Mouse (Mus musculus): ENCODE results near the gene 2410137M14Rik.

Gene 2410137M14Rik

GRCm38 (mm10) chr17:36981221-36981813, at the start of gene 2410137M14Rik:
Gene 2410137M14Rik (minus strand): TSS chr17:36981237.
- ChIA-PET CTCF (interaction anchor here in 2 of 4 experiments (0.8 to 2.1 kb wide), 5 partner anchors 9 to 157 kb away, joined by 3 to 7 read pairs (median 3); no protein-coding TSS in a partner anchor), POLR2A (interaction anchor here (0.5 to 10.9 kb wide), 66 partner anchors 8 to 209 kb away, joined by 3 to 469 read pairs (median 9); partner anchors contain the start of genes Gabbr1 (in 4 of the 4), H2-M5 (in 3 of the 4), Trim26 (in 2 of the 4) and Zfp57 (in 2 of the 4))

- CTCF ChIA-PET: interaction anchor here in 3 of 4 experiments (0.5 to 1.6 kb wide), 6 partner anchors 21 to 51 kb away, joined by 3 to 6 read pairs (median 4); no protein-coding TSS in a partner anchor
- POLR2A ChIA-PET: interaction anchor here (0.5 to 6.8 kb wide), 74 partner anchors 8 to 1943 kb away, joined by 3 to 252 read pairs (median 6); partner anchors contain the start of genes Gabbr1 (in 4 of the 4), H2-M5 (in 3 of the 4), 2410137M14Rik (in 2 of the 4) and Ppp1r11 (in 2 of the 4)
These were observed 48.1 kb upstream of the 2410137M14Rik start for GRCm38 (mm10) chr17:37029162-37029561.

GRCm38 (mm10) chr17:37028683-37029120, 47.7 kb upstream of the 2410137M14Rik start:
- CTCF ChIA-PET: interaction anchor here in 3 of 4 experiments (0.5 to 1.6 kb wide), 7 partner anchors 21 to 1032 kb away, joined by 3 to 13 read pairs (median 4); no protein-coding TSS in a partner anchor
- POLR2A ChIA-PET: interaction anchor here (0.5 to 6.8 kb wide), 75 partner anchors 9 to 1942 kb away, joined by 3 to 252 read pairs (median 7); partner anchors contain the start of genes Gabbr1 (in 4 of the 4), H2-M5 (in 3 of the 4), 2410137M14Rik (in 2 of the 4) and Zfp57 (in 2 of the 4)

- CTCF ChIA-PET: interaction anchor here in 3 of 4 experiments (0.8 to 1.6 kb wide), 5 partner anchors 22 to 1032 kb away, joined by 3 to 13 read pairs (median 5); no protein-coding TSS in a partner anchor
- POLR2A ChIA-PET: interaction anchor here (0.6 to 6.8 kb wide), 66 partner anchors 9 to 185 kb away, joined by 3 to 252 read pairs (median 7); partner anchors contain the start of genes Gabbr1 (in 4 of the 4), 2410137M14Rik (in 2 of the 4), H2-M5 (in 2 of the 4) and Ppp1r11 (in 1 of the 4)
These were observed 47.2 kb upstream of the 2410137M14Rik start for GRCm38 (mm10) chr17:37028212-37028611.

DNA sequence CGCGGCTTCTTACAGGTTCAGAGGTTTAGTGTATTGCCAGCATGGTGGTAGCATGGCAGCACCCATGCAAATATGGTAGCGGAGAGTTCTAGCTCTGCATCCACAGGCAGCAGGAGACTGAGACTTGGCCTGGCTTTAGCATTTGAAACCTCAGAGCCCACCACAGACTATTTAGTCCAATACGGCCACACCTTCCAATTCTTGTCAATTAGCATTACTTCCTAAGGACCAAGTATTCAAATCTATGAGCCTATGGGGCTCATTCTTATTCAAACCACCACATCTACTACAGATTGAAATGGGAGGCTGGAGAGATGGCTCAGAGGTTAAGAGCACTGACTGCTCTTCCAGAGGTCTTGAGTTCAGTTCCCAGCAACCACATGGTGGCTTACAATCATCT, 46.4 kb upstream of the 2410137M14Rik start:
- ChIA-PET POLR2A (interaction anchor here (0.6 to 6.8 kb wide), 50 partner anchors 8 to 191 kb away, joined by 3 to 252 read pairs (median 8); partner anchors contain the start of genes Gabbr1 (in 3 of the 4), Zfp57 (in 2 of the 4), 2410137M14Rik (in 1 of the 4) and H2-M5 (in 1 of the 4)), CTCF (interaction anchor here in 3 of 4 experiments (0.5 to 1.0 kb wide), 4 partner anchors 19 to 1031 kb away, joined by 3 to 13 read pairs (median 3); partner anchors contain the start of gene Gabbr1 (in 1 of the 3))

DNA sequence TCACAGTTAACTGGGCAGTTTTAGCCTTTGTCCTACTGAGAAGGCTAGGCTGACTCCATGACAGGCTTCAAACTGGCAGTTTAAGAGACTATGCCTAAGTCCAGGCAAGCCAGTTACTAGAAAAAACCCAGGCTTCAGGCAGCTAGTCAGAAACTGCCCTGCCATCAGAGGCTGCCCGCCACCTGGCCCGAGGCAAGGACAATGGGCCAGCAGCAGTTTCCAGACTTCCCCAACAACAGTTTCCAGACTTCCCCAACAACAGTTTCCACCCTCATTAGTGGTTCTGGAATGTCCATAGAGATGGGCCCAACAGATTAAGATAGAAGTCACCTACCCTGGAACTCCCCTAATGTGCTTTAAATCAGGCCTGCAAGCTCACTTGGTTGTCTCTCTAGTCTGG, 45.4 kb upstream of the 2410137M14Rik start:
- ChIA-PET CTCF (interaction anchor here in 1 of 4 experiments (0.6 kb wide), 1 partner anchor 146 kb away, joined by 3 read pairs; no protein-coding TSS in a partner anchor), POLR2A (interaction anchor here (0.7 to 6.8 kb wide), 29 partner anchors 9 to 190 kb away, joined by 3 to 252 read pairs (median 5); partner anchors contain the start of genes Gabbr1 (in 2 of the 4), Zfp57 (in 2 of the 4), H2-M5 (in 1 of the 4) and Trim26 (in 1 of the 4))

- CTCF ChIA-PET: interaction anchor here in 2 of 4 experiments (0.5 to 1.0 kb wide), 3 partner anchors 12 to 191 kb away, joined by 3 to 8 read pairs (median 4); partner anchors contain the start of gene Gabbr1 (in 1 of the 2)
- POLR2A ChIA-PET: interaction anchor here in 3 of 4 experiments (0.7 to 32.1 kb wide), 28 partner anchors 10 to 860 kb away, joined by 3 to 469 read pairs (median 4); partner anchors contain the start of genes Gabbr1 (in 3 of the 3), 2410137M14Rik (in 2 of the 3), Zfp57 (in 2 of the 3) and H2-M5 (in 1 of the 3)
These were observed 41.9 kb upstream of the 2410137M14Rik start, which contains the start of gene Mog for GRCm38 (mm10) chr17:37022628-37023576. Gene Mog (minus strand): TSS chr17:37023398.

DNA sequence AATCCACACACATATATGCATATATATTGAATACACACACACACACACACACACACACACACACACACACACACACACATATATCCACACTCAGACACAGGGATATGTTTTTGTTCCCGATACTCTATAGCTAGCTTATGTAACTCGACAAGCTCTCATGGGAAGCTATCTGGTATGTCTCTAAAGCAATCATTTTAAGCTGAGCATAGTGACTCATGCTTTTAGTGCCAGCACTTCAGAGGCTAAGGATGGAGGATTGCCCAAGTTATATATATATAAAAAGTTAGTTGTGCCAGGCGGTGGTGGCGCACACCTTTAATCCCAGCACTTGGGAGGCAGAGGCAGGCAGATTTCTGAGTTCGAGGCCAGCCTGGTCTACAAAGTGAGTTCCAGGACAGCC, 38.2 kb upstream of the 2410137M14Rik start:
- ChIA-PET POLR2A (interaction anchor here (1.0 to 32.1 kb wide), 25 partner anchors 8 to 61 kb away, joined by 3 to 469 read pairs (median 5); partner anchors contain the start of genes 2410137M14Rik (in 1 of the 4), Gabbr1 (in 1 of the 4) and H2-M5 (in 1 of the 4)), CTCF (interaction anchor here in 1 of 4 experiments (0.6 kb wide), 1 partner anchor 27 kb away, joined by 6 read pairs; the partner anchor contains the start of gene Gabbr1)

GRCm38 (mm10) chr17:37018328-37018727, 37.3 kb upstream of the 2410137M14Rik start:
- CTCF ChIA-PET: interaction anchor here in 1 of 4 experiments (0.6 kb wide), 1 partner anchor 1484 kb away, joined by 7 read pairs; no protein-coding TSS in a partner anchor
- POLR2A ChIA-PET: interaction anchor here (0.6 to 32.1 kb wide), 18 partner anchors 8 to 153 kb away, joined by 3 to 469 read pairs (median 8); partner anchors contain the start of genes 2410137M14Rik (in 1 of the 4), Gabbr1 (in 1 of the 4), H2-M5 (in 1 of the 4) and Zfp57 (in 1 of the 4)

GRCm38 (mm10) chr17:37016333-37016732, 35.3 kb upstream of the 2410137M14Rik start:
- ChIA-PET POLR2A (interaction anchor here (0.5 to 32.1 kb wide), 15 partner anchors 6 to 63 kb away, joined by 3 to 469 read pairs (median 5); partner anchors contain the start of genes 2410137M14Rik (in 1 of the 4), Gabbr1 (in 1 of the 4), H2-M5 (in 1 of the 4) and Zfp57 (in 1 of the 4)), CTCF (no interaction called here)

DNA sequence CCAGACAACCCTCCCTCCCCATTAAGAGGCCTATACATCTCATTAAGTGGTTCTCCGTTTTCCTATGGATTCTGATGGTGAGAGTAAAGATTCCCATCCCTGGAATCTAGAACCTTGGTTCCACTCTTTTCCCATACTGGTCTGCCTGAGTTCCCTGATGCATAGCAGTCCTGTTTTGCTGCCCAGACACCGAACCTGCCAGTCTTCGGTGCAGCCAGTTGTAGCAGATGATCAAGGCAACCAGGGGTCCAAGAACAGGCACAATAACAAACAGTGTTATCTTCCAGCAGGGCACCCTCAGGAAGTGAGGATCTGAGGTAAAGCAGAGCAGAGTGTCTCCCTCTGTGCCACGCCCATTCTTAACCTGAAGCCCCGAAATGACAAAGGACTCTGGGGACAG, 31.1 kb upstream of the 2410137M14Rik start:
- POLR2A ChIA-PET: interaction anchor here (0.6 to 32.1 kb wide), 19 partner anchors 7 to 175 kb away, joined by 3 to 469 read pairs (median 5); partner anchors contain the start of genes 2410137M14Rik (in 1 of the 4), Gabbr1 (in 1 of the 4), H2-M5 (in 1 of the 4) and Mog (in 1 of the 4)
- CTCF ChIA-PET: no interaction called here

DNA sequence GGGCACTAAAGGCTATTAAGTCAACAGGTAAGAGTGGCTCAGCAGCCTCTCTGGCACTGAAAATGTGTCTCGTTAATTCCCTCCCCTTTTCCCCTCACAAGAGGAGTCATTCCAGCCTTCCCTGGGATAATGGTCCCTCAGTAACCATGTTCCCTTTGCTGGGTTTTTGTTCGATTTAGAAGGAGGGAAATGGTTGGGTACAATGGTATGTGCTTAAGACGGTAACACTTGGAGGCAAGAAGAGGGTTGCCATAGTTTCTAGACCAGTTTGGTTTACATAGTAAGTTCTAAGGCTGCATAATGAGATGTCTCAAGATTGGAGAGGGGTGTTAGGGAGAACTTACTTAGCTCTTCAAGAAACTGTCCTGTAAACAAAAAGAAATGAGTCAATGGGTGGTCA, 30.7 kb upstream of the 2410137M14Rik start:
- ChIA-PET CTCF (no interaction called here), POLR2A (interaction anchor here (0.5 to 32.1 kb wide), 23 partner anchors 8 to 175 kb away, joined by 3 to 469 read pairs (median 4); partner anchors contain the start of genes 2410137M14Rik (in 1 of the 4), Gabbr1 (in 1 of the 4), H2-M5 (in 1 of the 4) and Mog (in 1 of the 4))

- ChIA-PET CTCF (interaction anchor here in 2 of 4 experiments (0.5 to 0.6 kb wide), 2 partner anchors 233 to 812 kb away, joined by 3 read pairs; no protein-coding TSS in a partner anchor), POLR2A (interaction anchor here in 3 of 4 experiments (0.8 to 32.1 kb wide), 27 partner anchors 10 to 71 kb away, joined by 3 to 469 read pairs (median 5); partner anchors contain the start of genes 2410137M14Rik (in 2 of the 3), Gabbr1 (in 1 of the 3), H2-M5 (in 1 of the 3) and Mog (in 1 of the 3))
These were observed 28.5 kb upstream of the 2410137M14Rik start for GRCm38 (mm10) chr17:37009460-37010042.

GRCm38 (mm10) chr17:37008161-37008560, 27.1 kb upstream of the 2410137M14Rik start:
- CTCF ChIA-PET: interaction anchor here in 1 of 4 experiments (0.8 kb wide), 1 partner anchor 76 kb away, joined by 3 read pairs; no protein-coding TSS in a partner anchor
- POLR2A ChIA-PET: interaction anchor here (1.0 to 32.1 kb wide), 38 partner anchors 8 to 189 kb away, joined by 3 to 469 read pairs (median 5); partner anchors contain the start of genes 2410137M14Rik (in 2 of the 4), H2-M5 (in 2 of the 4), Mog (in 2 of the 4) and Gabbr1 (in 1 of the 4)

DNA sequence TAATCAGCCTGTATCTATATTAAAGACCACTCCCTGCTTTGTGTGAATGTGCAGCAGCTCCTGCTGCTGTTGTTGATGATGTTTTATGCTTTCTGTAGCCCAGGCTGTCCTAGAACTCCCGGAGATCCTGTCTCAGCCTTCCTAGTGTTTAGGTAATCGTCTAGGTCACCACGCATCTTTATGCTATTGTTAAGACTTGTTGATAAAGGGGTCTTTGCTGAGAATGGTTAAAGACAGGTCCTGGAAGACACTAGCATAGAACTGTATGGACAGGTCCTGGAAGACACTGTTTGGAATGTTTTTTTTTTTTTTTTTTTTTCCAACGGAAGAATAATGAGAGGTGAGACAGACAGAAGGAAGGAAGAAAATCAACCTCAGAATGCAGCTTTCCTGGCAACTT, 22.3 kb upstream of the 2410137M14Rik start:
- POLR2A ChIA-PET: interaction anchor here (0.6 to 32.1 kb wide), 46 partner anchors 4 to 1182 kb away, joined by 3 to 469 read pairs (median 11); partner anchors contain the start of genes 2410137M14Rik (in 2 of the 4), Gabbr1 (in 2 of the 4), H2-M5 (in 2 of the 4) and Trim26 (in 2 of the 4)
- CTCF ChIA-PET: interaction anchor here in 2 of 4 experiments (0.5 to 1.2 kb wide), 4 partner anchors 14 to 167 kb away, joined by 3 read pairs; partner anchors contain the start of gene H2-M5 (in 1 of the 2)

All from embryonic stem cell, embryonic (primary cell).